Mouse (Mus musculus) intestine, embryonic 16.5 days (tissue): ENCODE measurements around the gene BC055324. TPM values are rescaled to one million over a fixed set of nuclear protein-coding genes. Genes with fewer than 3 reads are reported as not detected.
"Not testable (repeated sequence)": the region's sequence is repeated elsewhere in the genome, so short reads cannot be mapped to it uniquely, and the experiment has no call there.

Experiments used
- ATAC-seq: fragments of 200-750 bp; cut with Nextera tagmentation; 2 replicates; pipeline ENCODE4 v1.8.0; 2017; ENCODE audit warnings: moderate TSS enrichment, moderate library complexity
- H3K27ac ChIP-seq: fragments of 300-500 bp; sonication (generic); 2 replicates; pipeline ENCODE4 v1.5.1; 2014; ENCODE audit warnings: mild to moderate bottlenecking, low read length
- H3K27me3 ChIP-seq: fragments of 300-500 bp; sonication (generic); replicated peaks from 2 replicates; pipeline ENCODE4 v1.6.1; 2014; ENCODE audit warnings: low read length, control low read depth, mixed read lengths; ENCODE audit not compliant: control insufficient read depth, insufficient read depth
- H3K36me3 ChIP-seq: fragments of 300-500 bp; sonication (generic); 2 replicates; pipeline ENCODE4 v1.6.1; 2014; ENCODE audit warnings: low read length, control low read depth; ENCODE audit not compliant: control insufficient read depth, insufficient read depth
- H3K4me1 ChIP-seq: fragments of 300-500 bp; sonication (generic); 2 replicates; pipeline ENCODE4 v1.6.1; 2014; ENCODE audit warnings: low read length, control low read depth, mixed read lengths; ENCODE audit not compliant: control insufficient read depth, insufficient read depth
- H3K4me2 ChIP-seq: fragments of 300-500 bp; sonication (generic); 2 replicates; pipeline ENCODE4 v1.6.1; 2014; ENCODE audit warnings: low read depth, low read length, control low read depth
- H3K4me3 ChIP-seq: fragments of 300-500 bp; sonication (generic); 2 replicates; pipeline ENCODE4 v1.5.1; 2014; ENCODE audit warnings: mild to moderate bottlenecking, low read length
- H3K9ac ChIP-seq: fragments of 300-500 bp; sonication (generic); 2 replicates; pipeline ENCODE4 v1.6.1; 2014; ENCODE audit warnings: low read depth, low read length
- H3K9me3 ChIP-seq: fragments of 300-500 bp; sonication (generic); 2 replicates; pipeline ENCODE4 v1.6.1; 2016; ENCODE audit warnings: low read length, control low read depth; ENCODE audit not compliant: control insufficient read depth
- WGBS: fragments of 180-500 bp; shearing (Covaris S2); extraction: QIAGEN DNeasy Blood & Tissue Kit; methylation state at CpG from one replicate; pipeline ENCODE4 v1.1.7; 2014; 5-methylcytosine and 5-hydroxymethylcytosine counted together
- polyA plus RNA-seq: library from polyadenylated mRNA; unstranded; fragments of >200 nt; fragmentation: Nextera tagmentation; extraction: Ambion mirVana; gene quantifications from 2 replicates; pipeline ENCODE4 v1.2.1, GENCODE M21; 2015

The BC055324 gene
- polyA plus RNA-seq: 12.6 and 13.9 TPM in 2 replicates

GRCm38 (mm10) chr1:163994721-163995608, at the start of gene BC055324, which contains the start of gene Mettl18:
Gene BC055324, minus strand, starts transcription at chr1:163994796.
Gene Mettl18, plus strand, starts transcription at chr1:163994889.
- H3K4me1 ChIP-seq: no peaks in the 10 kb centered on the region; the same call in 1 of the 2 replicates
- H3K9me3 ChIP-seq: no peaks in the 10 kb centered on the region
- peak within 1 kb of the TSS; percentile 59 for H3K27ac ChIP-seq
- H3K4me3 ChIP-seq: peak within 1 kb of the TSS; percentile 76
- H3K27me3 ChIP-seq: no peaks in the 10 kb centered on the region
- ATAC-seq: peak; percentile 99
- WGBS: 3% methylated on average over 43 of the region's 43 CpGs
- peak within 1 kb of the TSS; percentile 69 for H3K4me2 ChIP-seq
- H3K9ac ChIP-seq: peak within 1 kb of the TSS; percentile 71
- H3K36me3 ChIP-seq: no peaks in the 10 kb centered on the region

- Histone ChIP-seq H3K9ac (no peak overlapping the region), H3K4me3 (no peak overlapping the region), H3K4me1 (no peaks in the 10 kb centered on the region), H3K27ac (no peak overlapping the region), H3K9me3 (no peaks in the 10 kb centered on the region), H3K4me2 (no peak overlapping the region), H3K36me3 (no peaks in the 10 kb centered on the region), H3K27me3 (no peaks in the 10 kb centered on the region)
- ATAC-seq: no peak
- 64% methylated on average over 3 of the region's 3 CpGs for WGBS
Measured at GRCm38 (mm10) chr1:164043549-164043948, 49.0 kb upstream of the BC055324 start.

GRCm38 (mm10) chr1:164040385-164041135, 46.0 kb upstream of the BC055324 start:
- no peaks in the 10 kb centered on the region for H3K4me1 ChIP-seq
- H3K36me3 ChIP-seq: no peaks in the 10 kb centered on the region
- no peak for ATAC-seq
- no peaks in the 10 kb centered on the region for H3K27me3 ChIP-seq
- H3K9me3 ChIP-seq: no peaks in the 10 kb centered on the region
- WGBS: 78% methylated on average over 10 of the region's 10 CpGs
- H3K27ac ChIP-seq: no peak overlapping the region
- no peak overlapping the region for H3K4me2 ChIP-seq
- H3K9ac ChIP-seq: no peak overlapping the region
- H3K4me3 ChIP-seq: no peak overlapping the region

DNA sequence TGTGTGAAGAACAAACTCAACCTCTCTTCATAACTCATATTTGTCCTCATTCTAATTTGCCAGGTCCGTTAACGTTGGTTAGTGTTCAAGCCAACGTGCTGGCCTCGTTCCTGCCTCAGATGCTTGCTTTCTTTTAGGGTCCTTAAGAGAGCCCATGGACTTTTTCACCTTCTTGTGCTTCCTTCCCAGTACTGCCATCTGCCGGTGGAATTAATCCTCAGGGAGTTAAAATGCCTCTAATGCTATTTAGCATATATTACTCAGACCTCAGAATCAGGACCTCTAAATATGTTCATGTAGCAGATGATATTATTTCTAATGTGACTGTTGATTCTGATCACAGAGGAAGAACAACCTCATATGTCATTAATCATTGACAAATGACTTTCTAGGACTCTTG, 32.8 kb upstream of the BC055324 start:
- H3K4me3 ChIP-seq: no peak overlapping the region
- no peaks in the 10 kb centered on the region for H3K36me3 ChIP-seq
- no peaks in the 10 kb centered on the region for H3K9me3 ChIP-seq
- H3K4me1 ChIP-seq: no peaks in the 10 kb centered on the region
- no peak overlapping the region for H3K4me2 ChIP-seq
- no peaks in the 10 kb centered on the region for H3K27me3 ChIP-seq
- no peak for ATAC-seq
- no peak overlapping the region for H3K9ac ChIP-seq
- WGBS: 56% methylated on average over 5 of the region's 5 CpGs
- no peak overlapping the region for H3K27ac ChIP-seq

- H3K9ac ChIP-seq: no peak overlapping the region
- no peak overlapping the region for H3K4me3 ChIP-seq
- no peaks in the 10 kb centered on the region for H3K27me3 ChIP-seq
- no peaks in the 10 kb centered on the region for H3K36me3 ChIP-seq
- no peak for ATAC-seq
- H3K27ac ChIP-seq: no peak overlapping the region
- no peak overlapping the region for H3K4me2 ChIP-seq
- H3K9me3 ChIP-seq: no peaks in the 10 kb centered on the region
- no peaks in the 10 kb centered on the region for H3K4me1 ChIP-seq
- 85% methylated on average over 4 of the region's 4 CpGs for WGBS
Measured at GRCm38 (mm10) chr1:164025685-164026084, 31.1 kb upstream of the BC055324 start.

GRCm38 (mm10) chr1:164022106-164022505, 27.5 kb upstream of the BC055324 start:
- H3K4me1 ChIP-seq, ATAC-seq, H3K9me3 ChIP-seq, H3K4me2 ChIP-seq, H3K27ac ChIP-seq, H3K36me3 ChIP-seq, H3K4me3 ChIP-seq, H3K27me3 ChIP-seq, H3K9ac ChIP-seq: not testable (repeated sequence)
- 76% methylated on average over 5 of the region's 5 CpGs for WGBS

- not testable (repeated sequence) for H3K4me1 ChIP-seq, H3K4me2 ChIP-seq, H3K36me3 ChIP-seq, H3K4me3 ChIP-seq, H3K9me3 ChIP-seq, H3K9ac ChIP-seq, H3K27ac ChIP-seq, ATAC-seq, H3K27me3 ChIP-seq
- 86% methylated on average over 3 of the region's 3 CpGs for WGBS
Measured at GRCm38 (mm10) chr1:164020746-164021145, 26.1 kb upstream of the BC055324 start.

- ATAC-seq: no peak
- 62% methylated on average over 6 of the region's 6 CpGs for WGBS
- no peak overlapping the region for H3K4me2 ChIP-seq
Measured at GRCm38 (mm10) chr1:164019789-164020188, 25.2 kb upstream of the BC055324 start.

DNA sequence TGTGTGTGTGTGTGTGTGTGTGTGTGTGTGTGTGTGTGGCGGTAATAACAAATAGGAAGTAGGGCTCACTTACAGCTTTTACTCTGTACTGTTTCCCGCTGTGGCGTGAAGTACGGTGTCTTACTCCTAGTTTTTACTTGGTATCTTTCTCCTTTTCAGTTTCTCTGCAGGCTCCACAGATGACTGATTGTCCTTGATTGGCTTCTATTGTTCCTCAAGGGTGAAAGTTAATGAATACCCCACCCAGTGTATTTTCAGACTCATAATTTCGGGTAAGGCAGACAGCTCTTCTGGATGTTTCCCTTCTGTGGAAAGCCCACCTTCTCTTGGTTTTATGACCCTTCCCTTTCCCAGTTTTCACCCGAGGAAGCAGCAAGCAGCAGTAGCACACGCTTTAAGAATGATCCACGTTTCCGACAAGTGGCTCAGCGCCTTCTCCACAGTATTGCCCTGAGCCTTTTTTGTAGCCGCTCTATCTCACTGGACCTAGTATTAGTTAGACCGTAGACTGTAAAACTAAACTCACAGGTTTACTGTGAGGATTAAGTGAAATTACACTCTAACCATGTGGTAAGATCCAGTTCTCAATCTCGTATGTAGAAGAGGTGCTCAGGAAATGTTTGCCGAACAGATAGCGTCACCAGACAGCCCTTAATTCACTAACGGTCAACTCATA, 23.8 kb upstream of the BC055324 start:
- H3K4me1 ChIP-seq: no peaks in the 10 kb centered on the region
- H3K36me3 ChIP-seq: no peaks in the 10 kb centered on the region
- H3K9me3 ChIP-seq: no peaks in the 10 kb centered on the region
- no peaks in the 10 kb centered on the region for H3K27me3 ChIP-seq
- H3K4me2 ChIP-seq: no peak overlapping the region
- no peak overlapping the region for H3K27ac ChIP-seq
- 71% methylated on average over 16 of the region's 16 CpGs for WGBS
- ATAC-seq: no peak
- no peak overlapping the region for H3K4me3 ChIP-seq
- H3K9ac ChIP-seq: no peak overlapping the region

More at GRCm38 (mm10) chr1:164019789-164020188, 25.2 kb upstream of the BC055324 start:
- no peaks in the 10 kb centered on the region for H3K36me3 ChIP-seq
- H3K27ac ChIP-seq: no peak overlapping the region
- no peaks in the 10 kb centered on the region for H3K9me3 ChIP-seq
- H3K4me1 ChIP-seq: no peaks in the 10 kb centered on the region
- H3K9ac ChIP-seq: no peak overlapping the region
- no peaks in the 10 kb centered on the region for H3K27me3 ChIP-seq
- H3K4me3 ChIP-seq: no peak overlapping the region
